ENCODE assay signal across 14 mouse cellular contexts in the genomic region with DNA sequence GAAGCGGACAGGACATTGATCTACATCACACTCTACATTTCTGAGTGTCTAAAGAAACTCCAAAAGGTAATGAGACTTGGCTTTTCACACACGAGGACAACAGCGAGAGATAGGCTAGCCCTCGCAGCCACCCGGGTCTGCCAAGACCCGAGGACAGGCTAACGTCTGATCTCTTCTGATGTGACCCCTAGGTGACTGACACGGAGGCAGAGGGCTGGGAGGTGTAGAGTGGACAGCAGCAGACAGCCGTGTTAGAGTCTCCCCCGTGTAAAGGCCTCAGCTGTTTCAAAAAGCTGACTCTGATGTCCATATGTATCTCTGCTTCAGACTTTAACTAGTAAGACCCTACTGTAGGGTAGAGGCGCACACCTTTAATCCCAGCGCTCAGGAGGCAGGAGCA.
"Had no signal": no experiment of that assay in that cellular context is flagged by ENCODE, and none has a peak within 500 bp of the region (broad histone marks: within the 10 kb centered on the region; RNA-seq: fewer than 3 reads in every experiment).

No protein-coding gene starts in this region.

- H3K4me2 ChIP-seq: lung, embryonic 14.5 days; midbrain, embryonic 12.5 days; neural tube, embryonic 13.5 days; neural tube, embryonic 15.5 days had no signal

- DNase-seq: midbrain, embryonic 14.5 days; retina, postnatal 1 day; right cerebral cortex, postnatal 4 days; spleen, adult 18-20 months; thymus, adult 18-20 months; thymus, postnatal 14 days; thymus, postnatal 36 days had no signal

- H3K27ac ChIP-seq: midbrain, embryonic 10.5 days; midbrain, embryonic 12.5 days; neural tube, embryonic 13.5 days; neural tube, embryonic 15.5 days had no signal

- H3K27me3 ChIP-seq: midbrain, embryonic 12.5 days; neural tube, embryonic 13.5 days; neural tube, embryonic 15.5 days had no signal

- H3K9me3 ChIP-seq: midbrain, embryonic 12.5 days; neural tube, embryonic 15.5 days had no signal

- H3K4me3 ChIP-seq: midbrain, embryonic 10.5 days; midbrain, embryonic 12.5 days; myocyte; neural tube, embryonic 13.5 days; neural tube, embryonic 15.5 days had no signal

- H3K4me1 ChIP-seq: midbrain, embryonic 10.5 days; midbrain, embryonic 12.5 days; neural tube, embryonic 13.5 days had no signal

- ATAC-seq: midbrain, embryonic 16.5 days had no signal

- H3K9ac ChIP-seq: lung, embryonic 14.5 days; midbrain, embryonic 12.5 days; neural tube, embryonic 13.5 days; neural tube, embryonic 15.5 days had no signal
